Mouse (Mus musculus) E14TG2a.4 (cell line): ENCODE measurements around the gene Acp1.

Source experiments
- H3K27me3 ChIP-seq: 2 replicates; pipeline ENCODE4 v1.6.1; 2014; ENCODE audit warnings: low read length, control low read depth; ENCODE audit not compliant: insufficient read depth
- H3K36me3 ChIP-seq: 2 replicates; pipeline ENCODE4 v1.6.1; 2014; ENCODE audit warnings: low read length, control low read depth; ENCODE audit not compliant: insufficient read depth
- H3K4me1 ChIP-seq: replicated peaks from 2 replicates; pipeline ENCODE4 v1.6.1; 2014; ENCODE audit warnings: low read depth, low read length, control low read depth
- H3K4me3 ChIP-seq: replicated peaks from 2 replicates; pipeline ENCODE4 v1.5.1; 2014; ENCODE audit warnings: mild to moderate bottlenecking, low read length
- H3K9me3 ChIP-seq: 2 replicates; pipeline ENCODE4 v1.6.1; 2014; ENCODE audit warnings: low read length, control low read depth
- CTCF ChIP-seq: conservative IDR thresholded peaks from 2 replicates; pipeline ENCODE4 v1.5.1; 2014; ENCODE audit warnings: low read length
- NANOG ChIP-seq: IDR thresholded peaks from 2 replicates; pipeline ENCODE4 v1.6.1; 2014; ENCODE audit warnings: borderline replicate concordance, low read length, mixed read lengths
- POU5F1 ChIP-seq: IDR thresholded peaks from 2 replicates; pipeline ENCODE4 v1.6.1; 2014; ENCODE audit warnings: low read length, borderline replicate concordance

Gene Acp1

GRCm38 (mm10) chr12:30851871-30852270 is 59.5 kb downstream of the Acp1 start:
- no peaks in the 10 kb centered on the region for H3K9me3 ChIP-seq
- H3K36me3 ChIP-seq = no peaks in the 10 kb centered on the region
- no peak for TF ChIP-seq POU5F1
- no peak for TF ChIP-seq CTCF
- no peak for TF ChIP-seq NANOG
- no peaks in the 10 kb centered on the region for H3K27me3 ChIP-seq
- H3K4me1 ChIP-seq = no peaks in the 10 kb centered on the region
- no peak overlapping the region for H3K4me3 ChIP-seq

GRCm38 (mm10) chr12:30850902-30851301 is 60.5 kb downstream of the Acp1 start:
- no peaks in the 10 kb centered on the region for H3K4me1 ChIP-seq
- no peaks in the 10 kb centered on the region for H3K36me3 ChIP-seq
- TF ChIP-seq POU5F1 = no peak
- TF ChIP-seq NANOG = no peak
- TF ChIP-seq CTCF = no peak
- H3K4me3 ChIP-seq = no peak overlapping the region
- no peaks in the 10 kb centered on the region for H3K9me3 ChIP-seq
- H3K27me3 ChIP-seq = no peaks in the 10 kb centered on the region

- H3K27me3 ChIP-seq = no peaks in the 10 kb centered on the region
- H3K9me3 ChIP-seq = no peaks in the 10 kb centered on the region
- H3K36me3 ChIP-seq = no peaks in the 10 kb centered on the region
- no peak for TF ChIP-seq POU5F1
- no peak for TF ChIP-seq CTCF
- no peak for TF ChIP-seq NANOG
- no peaks in the 10 kb centered on the region for H3K4me1 ChIP-seq
- no peak overlapping the region for H3K4me3 ChIP-seq
Measured at GRCm38 (mm10) chr12:30848521-30848920, 62.9 kb downstream of the Acp1 start.
